Mouse (Mus musculus): ENCODE measurements around the gene Gtf2f2. TPM values are rescaled to one million over a fixed set of nuclear protein-coding genes. Genes with fewer than 3 reads are reported as not detected.
"Not testable (repeated sequence)": the region's sequence is repeated elsewhere in the genome, so short reads cannot be mapped to it uniquely, and the experiment has no call there.

Gtf2f2 gene
- polyA plus RNA-seq, 1 experiment, result 13.3 TPM

DNA sequence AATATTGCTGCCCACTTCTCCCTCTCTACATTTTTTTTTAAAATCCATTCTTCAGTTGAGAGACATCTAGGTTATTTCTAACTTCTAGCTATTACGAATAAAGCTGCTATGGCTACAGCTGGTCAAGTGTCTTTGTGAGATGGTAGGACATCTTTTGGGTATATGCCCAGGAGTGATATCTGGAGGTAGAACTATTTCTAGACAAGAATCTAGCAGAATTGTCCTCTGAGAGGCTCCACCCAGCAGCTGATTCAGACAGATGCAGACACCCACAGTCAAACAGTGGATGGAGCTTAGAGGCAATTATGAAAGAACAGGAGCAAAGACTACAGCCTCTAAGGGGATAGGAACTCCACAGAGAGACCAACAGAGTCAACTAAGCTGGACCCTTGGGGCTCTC lies 69.2 kb downstream of the Gtf2f2 start:
- TF ChIP-seq POLR2A (IDR thresholded peaks at IDR 0.05; ENCODE audit: extremely low read depth, insufficient read depth, low read length), result no peak
- TF ChIP-seq CTCF (IDR thresholded peaks at IDR 0.05; ENCODE audit: extremely low read depth, insufficient read depth, low read length), result no peak

DNA sequence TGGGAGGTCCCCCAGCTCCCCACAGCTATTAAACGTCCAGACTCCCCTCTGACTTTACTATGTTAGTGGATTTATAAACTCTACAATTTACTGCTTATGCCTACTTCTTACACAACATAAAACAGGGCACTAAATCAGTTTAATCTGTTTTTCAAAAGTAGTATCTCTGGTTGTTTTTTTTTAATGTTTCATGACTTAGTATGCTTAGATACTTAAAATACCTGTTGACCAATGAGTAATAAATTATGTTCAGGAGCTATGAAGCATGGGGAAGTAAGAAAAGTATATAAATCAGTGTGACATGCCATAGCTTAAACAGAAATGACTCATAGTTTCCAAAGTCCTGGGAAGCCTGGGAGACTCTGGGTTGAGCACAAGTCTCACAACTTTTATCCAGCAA lies 73.0 kb downstream of the Gtf2f2 start:
- TF ChIP-seq POLR2A (IDR thresholded peaks at IDR 0.05; ENCODE audit: extremely low read depth, insufficient read depth, low read length) (no peak), CTCF (IDR thresholded peaks at IDR 0.05; ENCODE audit: extremely low read depth, insufficient read depth, low read length) (no peak)
- no peak overlapping the region for H3K4me3 ChIP-seq (ENCODE audit: insufficient read depth, low read length)
- no peaks in the 10 kb centered on the region for H3K4me1 ChIP-seq (ENCODE audit: control insufficient read depth, insufficient read depth, low read length)
- H3K27ac ChIP-seq (ENCODE audit: insufficient read depth, low read length), result no peak overlapping the region

More for the DNA sequence above, 69.2 kb downstream of the Gtf2f2 start:
- no peak overlapping the region for H3K4me3 ChIP-seq (ENCODE audit: insufficient read depth, low read length)
- H3K4me1 ChIP-seq (ENCODE audit: control insufficient read depth, insufficient read depth, low read length), result peaks cover 1% of the 10 kb centered on the region; the same call in 1 of the 2 replicates
- no peak overlapping the region for H3K27ac ChIP-seq (ENCODE audit: insufficient read depth, low read length)

DNA sequence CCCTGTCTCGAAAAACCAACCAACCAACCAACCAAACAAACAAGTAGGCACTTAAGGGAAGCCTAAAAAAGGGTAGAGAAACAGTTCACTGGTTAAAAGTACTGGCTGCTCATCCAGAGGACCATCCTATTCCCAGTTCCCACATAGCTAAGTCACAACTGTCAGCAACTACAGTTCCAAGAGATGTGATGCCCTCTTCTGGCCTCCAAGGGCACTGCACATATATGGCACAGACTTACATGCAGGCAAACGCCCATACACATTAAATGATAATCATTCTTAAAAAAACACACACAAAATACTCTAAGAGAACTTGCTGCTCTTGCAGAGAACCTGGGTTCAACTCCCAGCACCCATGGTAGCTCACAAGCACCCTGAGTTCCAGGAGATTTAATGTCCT lies 76.3 kb downstream of the Gtf2f2 start:
- no peak overlapping the region for H3K4me3 ChIP-seq (ENCODE audit: insufficient read depth, low read length)
- no peak overlapping the region for H3K27ac ChIP-seq (ENCODE audit: insufficient read depth, low read length)
- no peaks in the 10 kb centered on the region for H3K4me1 ChIP-seq (ENCODE audit: control insufficient read depth, insufficient read depth, low read length)
- TF ChIP-seq POLR2A (IDR thresholded peaks at IDR 0.05; ENCODE audit: extremely low read depth, insufficient read depth, low read length) (no peak), CTCF (IDR thresholded peaks at IDR 0.05; ENCODE audit: extremely low read depth, insufficient read depth, low read length) (peak; percentile 11; the same call in 1 of the 2 replicates)

DNA sequence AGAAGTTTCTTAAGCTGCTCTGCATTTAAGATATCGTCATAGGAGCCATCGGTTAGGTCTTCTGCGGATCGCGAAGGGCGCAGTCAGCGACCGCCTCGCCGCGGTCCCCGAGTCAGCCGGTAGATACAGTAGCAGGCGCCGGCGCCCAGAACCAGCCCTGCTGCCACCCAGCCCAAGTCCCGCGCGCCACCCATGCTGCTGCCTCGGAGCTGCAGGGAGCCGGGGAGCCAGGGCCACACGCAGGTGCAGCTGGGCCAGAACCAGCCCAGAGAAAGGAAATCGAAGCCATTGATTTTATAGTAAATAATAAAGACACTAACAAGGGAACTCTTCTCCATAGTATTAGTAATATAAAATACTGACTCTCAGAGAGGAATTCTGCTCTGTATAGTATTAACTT lies 79.4 kb downstream of the Gtf2f2 start:
- H3K4me1 ChIP-seq (ENCODE audit: control insufficient read depth, insufficient read depth, low read length), result no peaks in the 10 kb centered on the region
- H3K4me3 ChIP-seq (ENCODE audit: insufficient read depth, low read length), result no peak overlapping the region
- no peak overlapping the region for H3K27ac ChIP-seq (ENCODE audit: insufficient read depth, low read length)
- TF ChIP-seq POLR2A (IDR thresholded peaks at IDR 0.05; ENCODE audit: extremely low read depth, insufficient read depth, low read length), result no peak
- TF ChIP-seq CTCF (IDR thresholded peaks at IDR 0.05; ENCODE audit: extremely low read depth, insufficient read depth, low read length), result no peak

DNA sequence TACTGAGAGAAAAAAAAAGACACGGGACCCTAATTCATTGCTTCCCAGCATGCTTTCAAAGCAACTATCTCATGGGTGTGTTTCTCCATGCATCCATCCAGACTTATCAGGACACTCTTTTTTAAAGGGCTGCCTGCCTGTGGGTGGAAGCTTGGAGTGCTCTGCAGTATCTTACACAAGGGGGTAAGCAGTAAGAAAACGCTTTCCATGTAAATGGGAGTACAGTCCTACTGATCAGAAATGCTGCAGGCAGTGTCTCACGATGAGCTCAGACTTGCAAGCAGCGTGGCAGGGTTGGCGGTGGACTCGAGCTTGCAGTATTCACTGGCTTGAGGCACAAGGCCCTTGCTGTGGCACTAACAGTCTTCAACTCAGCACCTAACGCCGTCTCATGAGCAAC lies 81.0 kb downstream of the Gtf2f2 start:
- not testable (repeated sequence) for H3K4me1 ChIP-seq (ENCODE audit: control insufficient read depth, insufficient read depth, low read length); H3K27ac ChIP-seq (ENCODE audit: insufficient read depth, low read length); H3K4me3 ChIP-seq (ENCODE audit: insufficient read depth, low read length)

DNA sequence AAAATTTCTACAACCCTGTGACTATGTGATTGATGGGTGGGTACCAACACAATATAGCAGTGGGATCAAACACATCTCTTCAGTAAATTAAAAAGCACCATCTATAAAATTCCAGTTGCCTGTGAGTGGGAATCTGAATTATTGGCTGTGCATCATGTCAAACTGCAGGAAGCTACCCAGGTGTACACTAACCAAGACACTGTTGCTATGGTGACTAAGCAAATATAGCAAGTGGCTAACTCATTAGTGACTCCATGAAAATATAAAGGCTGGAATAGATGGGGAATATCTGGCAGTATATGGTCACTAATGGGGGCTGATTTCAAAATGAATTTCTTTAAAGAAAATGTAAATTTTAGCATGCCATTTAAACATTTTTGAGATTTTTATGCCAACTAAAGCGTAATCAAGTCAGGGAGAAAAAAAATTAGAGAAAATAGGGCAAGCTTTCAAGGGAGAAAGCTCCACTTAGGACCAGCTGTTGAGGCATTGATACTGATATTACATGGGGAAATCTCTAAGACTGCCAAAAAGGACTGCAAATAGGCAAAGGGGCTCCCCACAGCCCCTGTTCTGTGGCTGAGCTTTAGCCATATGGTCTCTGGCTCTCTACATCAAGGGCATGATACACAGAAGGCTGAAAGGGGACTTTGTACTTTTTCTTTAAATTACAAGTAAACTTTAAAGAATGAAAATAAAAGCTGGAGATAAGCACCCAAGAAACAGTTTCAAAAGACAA lies 87.2 kb downstream of the Gtf2f2 start:
- TF ChIP-seq CTCF (IDR thresholded peaks at IDR 0.05; ENCODE audit: extremely low read depth, insufficient read depth, low read length) (no peak), POLR2A (IDR thresholded peaks at IDR 0.05; ENCODE audit: extremely low read depth, insufficient read depth, low read length) (no peak)
- Histone ChIP-seq H3K4me3 (ENCODE audit: insufficient read depth, low read length) (no peak overlapping the region), H3K4me1 (ENCODE audit: control insufficient read depth, insufficient read depth, low read length) (no peaks in the 10 kb centered on the region), H3K27ac (ENCODE audit: insufficient read depth, low read length) (no peak overlapping the region)

DNA sequence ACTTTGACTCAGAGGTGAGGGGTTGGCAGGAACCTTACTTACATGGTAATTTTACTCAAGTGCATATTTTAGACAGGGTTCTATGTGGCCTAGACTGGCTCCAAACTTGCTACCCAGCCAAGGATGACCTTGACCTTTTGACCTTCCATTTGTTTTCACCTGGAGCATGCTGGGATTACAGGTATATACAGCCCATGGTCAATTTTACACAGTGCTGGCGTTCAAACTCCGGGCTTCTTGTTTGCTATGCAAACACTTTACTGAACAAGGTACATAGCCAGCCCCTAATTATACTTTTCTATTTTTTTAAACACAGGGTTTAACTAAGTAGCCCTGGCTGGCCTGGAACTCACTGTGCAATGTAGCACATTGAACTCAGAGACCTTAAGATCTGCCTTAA lies 98.0 kb downstream of the Gtf2f2 start:
- no peak for TF ChIP-seq CTCF (IDR thresholded peaks at IDR 0.05; ENCODE audit: extremely low read depth, insufficient read depth, low read length)
- no peak for TF ChIP-seq POLR2A (IDR thresholded peaks at IDR 0.05; ENCODE audit: extremely low read depth, insufficient read depth, low read length)
- Histone ChIP-seq H3K27ac (ENCODE audit: insufficient read depth, low read length) (0 out of 2 replicates have a peak overlapping the region, but pooled peaks have one; percentile 28), H3K4me1 (ENCODE audit: control insufficient read depth, insufficient read depth, low read length) (peaks cover 6% of the 10 kb centered on the region), H3K4me3 (ENCODE audit: insufficient read depth, low read length) (no peak overlapping the region)

DNA sequence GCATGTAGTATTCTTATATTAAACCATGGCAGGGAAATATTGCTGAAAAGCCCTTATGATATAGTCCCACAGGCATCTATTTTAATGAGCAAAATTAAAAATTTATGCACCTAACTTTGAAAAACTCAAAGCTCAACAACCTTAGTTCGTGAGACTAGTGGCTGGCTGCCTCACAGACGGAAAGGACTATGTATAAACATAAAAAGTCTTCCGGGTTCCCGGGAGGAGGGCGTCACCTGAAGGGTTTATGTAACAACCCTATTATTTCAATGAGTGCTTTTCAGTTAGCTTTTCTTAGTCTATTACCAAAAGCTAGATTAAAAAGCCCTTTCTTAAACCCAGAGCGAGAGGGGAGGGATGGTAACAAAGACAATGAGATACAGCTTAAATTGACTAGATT lies 98.7 kb downstream of the Gtf2f2 start:
- no peak for TF ChIP-seq POLR2A (IDR thresholded peaks at IDR 0.05; ENCODE audit: extremely low read depth, insufficient read depth, low read length)
- TF ChIP-seq CTCF (IDR thresholded peaks at IDR 0.05; ENCODE audit: extremely low read depth, insufficient read depth, low read length), result no peak
- no peak overlapping the region for H3K4me3 ChIP-seq (ENCODE audit: insufficient read depth, low read length)
- H3K27ac ChIP-seq (ENCODE audit: insufficient read depth, low read length), result peak overlapping the region; percentile 29; the same call in 1 of the 2 replicates
- peaks cover 6% of the 10 kb centered on the region for H3K4me1 ChIP-seq (ENCODE audit: control insufficient read depth, insufficient read depth, low read length)

DNA sequence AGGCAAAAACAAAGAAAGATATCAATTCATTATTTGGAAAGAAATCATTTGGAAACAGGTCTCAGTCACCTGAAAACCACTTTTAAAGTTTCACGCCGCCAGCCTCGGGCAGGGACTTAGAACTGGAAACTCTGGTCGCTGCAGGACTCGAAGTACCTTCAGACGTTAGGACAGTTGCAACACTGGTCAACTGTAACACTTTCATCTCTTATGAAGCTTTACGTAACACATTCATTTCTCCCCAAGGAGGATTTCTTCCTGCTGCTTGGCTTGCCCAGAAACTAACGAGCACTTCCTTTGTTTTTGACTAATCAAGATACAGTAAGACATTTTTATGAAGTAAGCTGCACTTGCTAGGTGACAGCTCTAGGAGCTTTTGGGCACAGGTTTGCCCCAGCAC lies 103.7 kb downstream of the Gtf2f2 start:
- Histone ChIP-seq H3K4me1 (ENCODE audit: control insufficient read depth, insufficient read depth, low read length) (no peaks in the 10 kb centered on the region), H3K27ac (ENCODE audit: insufficient read depth, low read length) (no peak overlapping the region), H3K4me3 (ENCODE audit: insufficient read depth, low read length) (no peak overlapping the region)
- TF ChIP-seq CTCF (IDR thresholded peaks at IDR 0.05; ENCODE audit: extremely low read depth, insufficient read depth, low read length), result no peak
- no peak for TF ChIP-seq POLR2A (IDR thresholded peaks at IDR 0.05; ENCODE audit: extremely low read depth, insufficient read depth, low read length)

DNA sequence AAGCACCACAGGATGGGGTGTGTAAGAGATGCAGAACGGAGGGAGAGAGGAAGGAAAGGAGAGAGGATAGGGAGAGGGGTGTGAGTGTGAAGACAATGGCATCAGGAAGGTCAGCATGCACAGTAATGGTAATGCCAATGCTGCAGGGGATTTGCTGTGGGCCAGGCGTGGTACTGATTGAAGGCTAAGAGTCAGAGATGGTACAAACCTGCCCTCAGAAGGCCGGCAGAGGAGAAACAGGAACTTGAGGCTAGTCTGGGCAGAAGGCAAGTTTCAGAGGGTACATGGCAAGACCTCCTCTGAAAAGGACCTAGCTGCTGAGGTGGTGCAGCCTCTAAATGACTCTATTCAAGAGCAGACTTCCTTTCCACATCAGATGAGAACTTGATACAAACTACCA lies 105.7 kb downstream of the Gtf2f2 start:
- Histone ChIP-seq H3K4me1 (ENCODE audit: control insufficient read depth, insufficient read depth, low read length) (peaks cover 5% of the 10 kb centered on the region; the same call in 1 of the 2 replicates), H3K4me3 (ENCODE audit: insufficient read depth, low read length) (no peak overlapping the region), H3K27ac (ENCODE audit: insufficient read depth, low read length) (no peak overlapping the region)
- TF ChIP-seq CTCF (IDR thresholded peaks at IDR 0.05; ENCODE audit: extremely low read depth, insufficient read depth, low read length), result no peak
- TF ChIP-seq POLR2A (IDR thresholded peaks at IDR 0.05; ENCODE audit: extremely low read depth, insufficient read depth, low read length), result no peak
